Mouse (Mus musculus) testis, adult 10 weeks (tissue): ENCODE measurements around the gene Mcmbp. TPM values are rescaled to one million over a fixed set of nuclear protein-coding genes. Genes with fewer than 3 reads are reported as not detected.

Source experiments
- polyA plus RNA-seq: library from polyadenylated mRNA; stranded (reverse); fragments of 350-450 nt; fragmentation: Illumina TruSeq; extraction: RNeasy Lipid Tissue Mini Kit (QIAGEN cat#74804); gene quantifications from one replicate; pipeline ENCODE4 v1.2.3, GENCODE M21; 2014; ENCODE audit warnings: low read depth, low replicate concordance

The Mcmbp gene
- polyA plus RNA-seq: 12.9 TPM

GRCm38 (mm10) chr7:128740334-128740733 lies at the start of gene Mcmbp:
TSS of gene Mcmbp (minus strand) at chr7:128740495.

DNA sequence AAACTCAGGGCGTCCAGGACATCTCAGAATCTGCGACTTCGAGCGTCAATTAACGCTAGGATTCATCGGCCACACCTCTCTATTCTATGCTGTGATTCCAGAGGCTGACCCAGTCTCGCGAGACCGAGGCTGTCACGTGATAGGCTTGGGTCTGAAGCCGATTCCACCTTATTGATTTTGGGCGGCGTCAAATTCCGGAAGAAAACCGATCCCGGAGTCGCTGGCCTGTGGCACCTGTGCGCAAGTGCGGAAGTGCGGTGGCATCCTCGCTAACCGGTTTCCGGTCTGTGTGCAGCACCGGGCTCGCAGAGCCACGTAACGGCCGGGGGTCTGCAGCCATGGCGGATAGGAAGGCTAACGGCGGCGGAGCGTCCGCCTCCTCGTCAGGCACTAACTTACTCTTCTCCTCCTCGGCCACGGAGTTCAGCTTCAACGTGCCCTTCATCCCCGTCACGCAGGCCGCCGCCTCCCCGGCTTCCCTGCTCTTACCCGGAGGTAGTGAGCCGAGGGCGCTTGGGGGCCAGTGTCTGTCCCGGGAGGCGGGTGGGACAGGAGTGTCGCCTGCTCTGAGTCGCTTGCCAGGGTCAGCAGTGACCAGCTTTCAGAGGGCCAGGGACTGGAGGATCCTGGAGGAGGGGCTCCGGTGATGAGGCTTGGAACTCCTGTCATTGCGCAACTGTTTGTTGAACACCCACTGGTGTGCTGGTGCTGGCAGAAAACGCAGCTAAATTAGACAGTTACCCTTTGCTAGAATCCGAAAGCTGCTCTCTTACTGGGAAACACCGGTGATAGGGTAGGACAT lies 4.6 kb upstream of the Mcmbp start, which contains the start of gene Sec23ip:
Sec23ip (plus strand) TSS at position 260 of the 802 bp plus-strand sequence.

Other genes starting within 250 kb of the Mcmbp start
- gene Bag3, start 216.9 kb downstream of the Mcmbp start, polyA plus RNA-seq: 9.8 TPM
- 8.3 TPM for gene Inpp5f, start 129.2 kb downstream of the Mcmbp start, polyA plus RNA-seq
- gene Sec23ip, start 4.4 kb upstream of the Mcmbp start, polyA plus RNA-seq: 116 TPM